Mouse (Mus musculus) spleen, postnatal 36 days (tissue): ENCODE results near the gene Ppp1r9a.
"Not testable (repeated sequence)": the region's sequence is repeated elsewhere in the genome, so short reads cannot be mapped to it uniquely, and the experiment has no call there.

Experiments used
- DNase-seq, 2 experiments: peaks; one replicate each; pipeline ENCODE4 v3.0.0; 2022; ENCODE audit warnings: low spot score in 2 of 2, mixed read lengths in 1 of 2

Ppp1r9a gene

DNA sequence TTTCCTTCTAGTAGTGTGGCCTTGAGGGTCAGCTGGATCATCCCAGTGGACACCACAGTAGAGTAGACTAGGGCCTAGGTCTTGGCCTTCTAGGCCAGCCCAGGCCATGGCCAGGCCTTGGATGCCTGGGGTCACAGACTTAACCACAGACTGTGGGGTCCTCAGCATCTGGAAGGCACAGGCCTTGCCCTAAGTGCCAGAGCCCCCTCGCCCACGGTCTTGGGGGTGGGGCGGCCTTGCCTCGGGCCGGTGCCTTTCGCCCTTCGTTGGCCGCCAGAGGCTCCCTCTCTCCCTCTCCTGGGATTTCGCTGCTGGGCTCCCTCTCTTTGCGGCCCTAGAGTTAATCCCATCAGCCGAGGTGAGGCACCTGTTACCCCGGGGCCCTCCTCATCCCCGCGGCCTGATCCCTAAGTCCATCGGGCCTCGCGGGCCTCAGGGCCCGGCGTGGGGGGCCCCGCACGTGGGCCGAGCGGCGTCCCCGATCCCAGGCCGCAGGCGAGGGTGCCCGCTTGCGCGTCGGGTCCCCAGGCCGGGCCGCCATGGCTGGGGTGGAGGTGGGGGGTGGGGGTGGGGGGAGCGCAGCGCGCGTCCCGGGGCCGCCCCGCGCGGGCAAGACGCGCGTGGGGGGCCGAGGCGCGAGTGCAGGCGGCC is at the start of gene Ppp1r9a:
Ppp1r9a (plus strand) TSS at position 244 of the 651 bp plus-strand sequence.
- no peak for DNase-seq

DNA sequence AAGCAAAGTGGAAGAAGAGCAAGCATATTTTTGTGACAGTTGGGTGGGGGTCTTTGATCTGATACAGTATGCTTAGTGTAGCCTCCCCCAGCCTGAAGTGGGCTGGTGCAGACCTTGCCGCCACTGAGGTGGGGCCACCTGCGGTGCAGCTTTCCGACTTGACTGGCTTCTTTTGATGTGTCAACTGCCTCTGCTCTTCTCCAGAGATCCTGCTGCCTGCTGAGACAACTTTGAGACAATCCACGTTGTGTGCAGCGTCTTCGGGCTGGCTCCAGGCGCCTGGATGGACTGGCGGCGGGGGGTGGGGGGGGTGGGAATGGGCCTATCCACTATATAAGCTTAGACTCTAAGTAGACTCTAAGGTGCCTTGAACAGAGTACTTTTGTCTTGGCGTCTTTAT is 47.5 kb upstream of the Ppp1r9a start:
- no peak for DNase-seq

DNA sequence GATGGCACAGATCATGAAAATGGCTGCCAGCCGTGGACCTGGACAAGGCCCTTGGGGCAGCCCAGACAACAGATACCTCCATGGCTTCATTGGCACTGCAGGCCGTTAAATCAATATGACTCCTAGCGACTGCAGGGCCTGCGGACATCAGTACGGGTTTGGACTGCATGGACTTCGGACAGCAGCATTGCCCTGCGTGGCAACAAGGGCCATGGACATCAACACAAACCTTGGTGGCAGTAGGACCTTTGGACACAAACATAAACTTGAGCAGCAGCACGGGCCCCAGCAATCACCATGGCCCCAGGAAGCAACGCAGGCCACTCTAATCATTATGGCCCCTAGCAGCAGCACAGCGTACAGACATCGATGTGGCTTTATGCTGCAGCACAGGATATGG is 45.8 kb upstream of the Ppp1r9a start:
- no peak for DNase-seq

- DNase-seq, result no peak
These were observed 18.4 kb upstream of the Ppp1r9a start for GRCm38 (mm10) chr6:4884316-4884715.

DNA sequence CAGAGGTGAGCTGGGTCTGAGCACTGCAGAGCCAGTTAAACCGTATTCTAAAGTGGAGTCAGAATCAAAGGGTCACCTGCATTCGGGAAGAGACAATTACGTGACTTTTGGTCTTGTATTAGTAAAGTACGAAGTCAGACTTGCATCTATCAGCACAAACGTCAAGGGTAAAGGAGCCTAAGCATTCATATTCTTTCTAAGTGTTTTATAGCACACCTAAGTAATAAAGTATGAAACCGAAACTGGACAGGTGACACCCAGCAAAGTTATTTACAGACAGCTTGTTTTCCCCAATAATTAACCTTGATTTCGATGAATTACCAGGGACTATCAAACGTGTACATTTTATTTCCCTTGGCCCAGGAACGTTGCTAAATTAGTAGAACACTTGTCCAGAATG is 13.2 kb upstream of the Ppp1r9a start:
- no peak for DNase-seq

GRCm38 (mm10) chr6:4892417-4892816 is 10.3 kb upstream of the Ppp1r9a start:
- no peak for DNase-seq

GRCm38 (mm10) chr6:4893312-4893711 is 9.4 kb upstream of the Ppp1r9a start:
- DNase-seq, result not testable (repeated sequence)

GRCm38 (mm10) chr6:4899906-4900305 is 2.8 kb upstream of the Ppp1r9a start:
- no peak for DNase-seq

- no peak for DNase-seq
These were observed 773 bp downstream of the Ppp1r9a start for GRCm38 (mm10) chr6:4903325-4904054.

- DNase-seq, result no peak
These were observed 1.3 kb downstream of the Ppp1r9a start for GRCm38 (mm10) chr6:4904055-4904450.

GRCm38 (mm10) chr6:4910042-4910634 is 7.4 kb downstream of the Ppp1r9a start:
- no peak for DNase-seq

- DNase-seq, result no peak
These were observed 15.8 kb downstream of the Ppp1r9a start for GRCm38 (mm10) chr6:4918470-4918869.

DNA sequence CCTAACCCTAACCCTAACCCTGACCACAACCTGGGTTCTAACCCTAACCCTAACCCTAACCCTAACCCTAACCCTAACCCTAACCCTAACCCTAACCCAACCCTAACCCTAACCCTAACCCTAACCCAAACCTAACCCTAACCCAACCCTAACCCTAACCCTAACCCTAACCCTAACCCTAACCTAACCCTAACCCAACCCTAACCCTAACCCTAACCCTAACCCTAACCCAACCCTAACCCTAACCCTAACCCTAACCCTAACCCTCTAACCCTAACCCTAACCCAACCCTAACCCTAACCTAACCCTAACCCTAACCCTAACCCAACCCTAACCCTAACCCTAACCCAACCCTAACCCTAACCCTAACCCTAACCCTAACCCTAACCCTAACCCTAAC is 21.1 kb downstream of the Ppp1r9a start:
- not testable (repeated sequence) for DNase-seq

GRCm38 (mm10) chr6:4925966-4926687 is 23.4 kb downstream of the Ppp1r9a start:
- no peak for DNase-seq

DNA sequence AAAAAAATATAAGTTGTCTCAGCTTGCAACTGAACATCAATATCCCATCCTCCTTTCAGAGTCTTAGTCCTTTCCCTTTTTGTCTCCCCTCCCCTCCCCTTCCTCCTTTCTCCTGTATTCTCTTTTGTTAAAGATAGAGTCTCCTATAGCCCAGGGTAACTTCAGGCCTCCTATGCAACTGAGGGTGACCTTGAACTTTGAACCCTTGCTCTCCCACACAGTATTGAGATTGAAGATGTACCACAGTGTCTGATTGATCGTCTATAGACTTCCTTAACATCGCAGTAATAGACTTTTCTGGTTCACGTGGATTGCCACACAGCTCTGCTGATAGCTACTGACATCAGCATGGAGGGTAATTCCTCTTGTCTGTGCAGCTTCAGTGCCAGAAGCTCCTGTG is 27.6 kb downstream of the Ppp1r9a start:
- DNase-seq, result no peak

DNA sequence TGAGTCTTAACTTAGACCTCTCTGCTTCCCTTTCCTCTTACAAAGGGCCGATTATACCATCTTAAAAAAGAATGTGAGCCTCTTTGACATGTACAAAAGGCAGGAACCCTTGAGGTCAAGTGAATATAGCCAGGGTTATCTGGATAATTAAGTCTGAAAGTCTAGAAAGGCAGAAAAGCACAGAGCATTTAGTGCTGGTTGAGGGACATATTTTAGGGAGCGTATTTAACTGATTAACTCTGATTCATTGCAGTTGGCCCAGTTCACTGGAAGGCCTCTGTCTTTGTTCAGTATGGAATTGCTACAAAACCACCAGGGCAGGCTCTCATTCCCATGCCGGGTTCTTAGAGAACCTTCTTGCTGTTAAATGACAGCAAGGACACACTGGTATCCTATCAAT is 36.2 kb downstream of the Ppp1r9a start:
- DNase-seq, result no peak

DNA sequence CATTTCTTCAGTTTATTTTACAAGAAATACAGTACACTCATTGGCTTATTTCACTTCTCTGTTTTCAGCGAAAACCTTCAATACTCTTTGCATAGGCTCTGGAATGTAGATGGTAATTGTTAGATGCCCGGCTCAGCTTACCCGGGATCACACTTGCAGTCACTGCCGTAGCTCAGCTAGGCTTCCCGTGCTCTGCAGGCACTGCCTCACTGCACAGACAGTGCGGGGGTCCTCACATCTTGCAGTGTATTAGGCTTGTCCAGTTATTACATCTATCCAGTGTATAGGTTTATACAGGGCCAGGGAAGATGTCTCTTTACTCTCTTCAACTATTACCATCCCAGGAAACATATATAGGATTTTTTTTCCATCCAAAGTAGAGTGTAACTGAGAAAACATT is 37.4 kb downstream of the Ppp1r9a start:
- no peak for DNase-seq

DNA sequence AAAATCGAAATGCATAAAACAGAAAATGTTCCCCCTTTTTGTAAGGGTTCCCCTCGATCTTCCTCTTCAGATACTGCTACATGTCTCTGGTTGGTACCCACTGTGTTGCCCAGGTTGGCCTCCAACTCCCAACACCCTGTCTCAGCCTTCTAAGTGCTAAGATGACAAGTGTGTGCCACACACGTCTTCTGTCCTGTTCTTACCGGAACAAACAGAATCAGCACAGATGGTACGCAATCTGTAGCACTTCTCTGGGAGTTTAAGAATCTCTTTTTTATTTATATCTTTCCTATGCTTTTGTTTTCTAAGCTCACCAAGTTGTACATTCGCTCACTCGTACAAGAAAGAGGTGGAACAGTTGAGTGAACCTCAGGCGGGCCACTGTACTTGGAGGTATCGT is 37.9 kb downstream of the Ppp1r9a start:
- DNase-seq, result no peak

- DNase-seq, result no peak
These were observed 41.1 kb downstream of the Ppp1r9a start for GRCm38 (mm10) chr6:4943821-4944220.

GRCm38 (mm10) chr6:4948056-4948455 is 45.3 kb downstream of the Ppp1r9a start:
- DNase-seq, result no peak

DNA sequence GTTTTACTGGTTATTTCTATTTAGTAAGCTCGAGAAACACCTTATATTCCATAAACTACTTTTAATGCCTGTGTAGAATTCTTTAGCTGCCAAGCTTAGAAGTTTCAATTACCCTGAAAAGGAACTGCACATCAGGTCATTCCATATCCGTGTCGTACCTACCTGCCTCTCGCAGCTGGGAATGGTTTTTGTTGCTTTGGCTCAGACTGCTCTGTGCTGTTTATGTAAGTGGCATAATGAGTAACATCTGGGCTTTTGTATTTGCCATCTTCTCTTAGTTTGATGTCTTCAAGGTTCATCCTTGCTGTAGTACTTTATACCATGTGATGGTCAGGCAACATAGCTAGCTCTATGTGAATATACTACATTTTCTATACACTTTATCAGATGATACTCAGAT is 47.0 kb downstream of the Ppp1r9a start:
- no peak for DNase-seq

DNA sequence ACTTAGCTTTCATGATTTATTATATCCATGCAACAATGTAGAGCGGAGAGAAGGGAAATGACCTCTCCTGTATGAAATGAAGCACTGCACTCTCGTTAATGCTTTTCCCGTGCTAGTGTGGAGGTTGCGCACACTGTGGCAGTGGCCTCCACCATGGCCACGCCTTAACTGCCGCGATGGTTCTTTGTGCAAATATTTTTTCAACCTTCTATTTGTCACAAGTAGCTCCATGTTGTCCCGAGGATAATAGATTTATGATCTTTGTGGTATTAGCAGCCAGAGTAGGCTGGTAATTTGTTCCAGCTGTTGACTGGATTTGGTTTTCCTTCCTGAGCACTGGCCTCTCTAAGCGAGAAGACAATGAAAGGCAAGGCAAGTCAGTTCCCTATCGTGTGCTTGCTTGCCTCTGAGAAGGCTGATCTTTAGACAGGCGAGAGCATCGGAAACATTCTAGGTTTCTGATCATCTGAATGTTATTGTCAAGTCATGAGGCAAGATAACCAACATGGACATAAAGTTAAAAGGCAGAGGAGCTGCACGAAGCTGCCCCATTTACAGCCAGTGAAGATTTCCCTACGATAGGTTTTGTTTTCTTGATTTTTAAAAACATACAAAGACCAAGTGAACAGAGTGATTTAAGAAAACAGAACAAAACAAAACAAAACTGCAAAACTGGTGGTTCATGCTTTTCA is 50.5 kb downstream of the Ppp1r9a start:
- no peak for DNase-seq
